Mouse (Mus musculus) cerebellum, adult 2 months (tissue): ENCODE data around the gene Duoxa1.

ENCODE experiments used
- CTCF ChIP-seq: fragments of 200-500 bp; IDR thresholded peaks from 2 replicates; pipeline ENCODE4 v1.5.1; 2011; ENCODE audit warnings: low read depth, mild to moderate bottlenecking, control low read depth, low read length, moderate library complexity, borderline replicate concordance; ENCODE audit not compliant: insufficient read depth
- POLR2A ChIP-seq: fragments of 200-500 bp; IDR thresholded peaks from 2 replicates; pipeline ENCODE4 v1.6.1; 2011; ENCODE audit warnings: low read length, control low read depth, borderline replicate concordance; ENCODE audit not compliant: insufficient read depth

- no peak for TF ChIP-seq POLR2A
- TF ChIP-seq CTCF: no peak
Observed at GRCm38 (mm10) chr2:122313536-122313935, at the start of gene Duoxa1.
